Mouse (Mus musculus) left cerebral cortex, postnatal 25 days (tissue): ENCODE results near the gene Gna15. TPM values are rescaled to one million over a fixed set of nuclear protein-coding genes. Genes with fewer than 3 reads are reported as not detected.

Experiments used
- DNase-seq, 2 experiments: peaks; one replicate each; pipeline ENCODE4 v3.0.0; 2022; ENCODE audit warnings: low spot score in 2 of 2, mixed read lengths in 1 of 2
- intact Hi-C: fragments of 180-260 bp; cut with DNase I; formaldehyde crosslinking; loops from one replicate; pipeline ENCODE4 v1.15.1; 2025
- total RNA-seq, 2 experiments: library from RNA; stranded (reverse); gene quantifications; 2 replicates each; pipeline ENCODE4 v1.2.3; 2021

Gna15 gene
- total RNA-seq: 1 to 10 TPM; 2.0 to 3.1 TPM

DNA sequence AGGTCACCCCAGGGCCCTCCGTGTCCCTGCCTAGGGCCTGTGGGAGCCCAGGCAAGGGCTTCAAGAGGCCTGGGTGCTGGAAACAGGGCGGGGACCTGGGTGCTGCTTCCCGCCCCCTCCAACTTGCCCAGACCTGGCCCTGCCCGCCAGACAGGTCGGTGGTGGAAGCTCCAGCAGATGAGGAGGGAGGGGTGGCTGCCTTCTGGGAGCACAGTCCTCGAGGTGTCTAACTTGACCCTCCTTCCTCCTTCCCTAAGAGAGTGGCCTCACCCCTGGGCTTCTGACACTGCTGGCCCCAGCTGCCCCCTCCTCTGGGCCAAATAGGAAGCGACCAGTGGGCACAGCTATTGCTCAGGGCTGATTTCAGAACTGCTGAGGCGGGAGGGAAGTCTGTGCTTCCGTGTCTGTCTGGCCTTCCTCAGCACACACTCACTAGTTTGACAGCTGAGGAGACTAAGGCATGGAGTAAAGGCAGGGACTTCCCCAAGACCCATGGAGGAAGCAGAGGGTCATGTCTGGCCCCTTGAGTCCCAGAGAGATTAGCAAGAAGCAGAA is at the start of gene Gna15:
Gene Gna15, minus strand, starts transcription at position 175 of the 555 bp plus-strand sequence.
- peak in 1 of 2 experiments; percentile 56 for DNase-seq
- intact Hi-C loops: no loop called here

GRCm38 (mm10) chr10:81572975-81573374 is 49.0 kb upstream of the Gna15 start:
- DNase-seq: no peak
- intact Hi-C loops: no loop called here

- intact Hi-C loops: no loop called here
- DNase-seq: no peak
Observed at GRCm38 (mm10) chr10:81572133-81572671, 48.2 kb upstream of the Gna15 start.

DNA sequence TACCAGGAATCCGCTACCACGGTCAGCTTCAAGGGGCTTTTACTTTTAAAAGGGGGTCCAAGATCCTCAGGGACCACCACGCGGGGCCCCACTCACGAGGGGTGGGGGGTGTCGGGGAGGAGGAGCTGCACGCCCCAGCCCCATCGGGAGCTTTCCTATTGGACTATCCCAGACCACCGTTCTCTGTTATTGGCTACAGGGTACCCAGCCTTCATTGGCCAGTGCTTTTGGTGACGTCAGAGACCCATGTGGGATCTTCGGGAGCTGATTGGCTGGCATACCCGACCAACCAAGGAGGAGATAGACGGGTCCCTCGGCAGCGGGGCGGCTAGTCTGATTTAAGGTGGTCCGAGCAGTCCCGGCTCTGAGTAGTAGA is 47.5 kb upstream of the Gna15 start:
- DNase-seq: peak; percentile 99 to 100

DNA sequence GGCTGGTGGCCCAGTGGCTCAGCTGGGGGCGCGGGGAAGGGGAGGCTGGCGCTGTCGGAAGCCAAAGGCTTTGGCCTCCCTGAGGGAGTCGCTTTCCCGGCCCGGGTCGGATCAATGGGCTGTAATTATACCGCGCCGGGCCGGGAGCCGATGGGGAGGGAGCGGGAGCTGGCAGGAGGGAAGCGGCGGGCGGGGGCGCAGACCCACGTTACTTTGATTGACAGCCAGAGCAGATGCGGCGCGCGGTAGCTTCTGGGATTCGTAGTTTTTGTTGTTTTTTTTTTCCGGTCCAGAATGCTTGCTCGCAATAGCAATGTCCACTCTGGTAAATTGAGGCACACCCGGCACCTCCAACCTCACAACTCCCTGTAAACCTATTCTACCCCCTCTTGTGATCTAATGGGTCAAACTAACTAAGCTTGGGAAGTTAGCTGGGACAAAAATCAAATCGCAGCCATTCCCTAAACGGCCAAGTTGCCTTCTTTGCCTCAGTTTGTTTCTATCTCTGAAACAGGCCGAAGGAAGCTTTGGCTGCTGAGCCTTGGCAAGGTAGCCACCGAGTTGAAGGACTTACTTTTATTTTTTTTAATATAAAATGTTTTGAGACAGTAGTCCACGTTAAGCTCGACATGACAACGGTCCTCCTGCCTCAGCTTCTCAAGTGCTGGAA is 46.9 kb upstream of the Gna15 start:
- intact Hi-C loops: loop anchor here (1.0 to 2.0 kb wide), 2 partner anchors 26 to 35 kb away; partner anchors contain the start of gene BC025920
- DNase-seq: peak; percentile 95 to 97

More for the DNA sequence above, 47.5 kb upstream of the Gna15 start:
- intact Hi-C loops: loop anchor here (1.0 to 2.0 kb wide), 2 partner anchors 25 to 35 kb away; partner anchors contain the start of gene BC025920

DNA sequence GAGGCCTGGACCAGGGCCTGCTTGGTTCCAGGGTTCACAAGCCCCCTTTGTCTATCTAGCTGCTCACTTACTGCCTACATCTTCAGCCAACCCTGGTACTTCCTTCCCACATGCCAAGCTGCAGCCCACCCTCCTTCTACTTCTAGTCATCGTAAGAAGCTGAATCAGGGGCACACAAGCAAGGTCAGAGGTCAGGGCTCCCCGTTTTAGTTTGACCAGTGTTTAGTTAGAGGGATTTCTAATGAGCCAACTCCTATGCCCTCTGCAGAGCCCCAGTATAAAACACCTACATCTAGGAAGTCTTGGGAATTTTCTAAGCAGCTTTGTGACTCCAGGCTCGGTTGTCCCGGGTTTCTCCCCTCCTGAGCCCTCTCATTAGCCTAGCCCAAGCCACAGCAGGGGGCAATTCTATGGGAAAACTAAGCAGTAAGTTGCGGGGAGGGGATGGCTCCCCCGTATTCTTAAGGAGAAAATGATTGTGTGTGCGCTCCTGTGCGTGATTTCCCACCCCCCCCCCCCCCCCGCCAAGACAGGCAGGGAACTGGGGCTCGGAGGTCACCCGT is 46.3 kb upstream of the Gna15 start:
- DNase-seq: no peak
- intact Hi-C loops: loop anchor here (2.0 kb wide), 1 partner anchor 26 kb away; no protein-coding TSS in a partner anchor

GRCm38 (mm10) chr10:81569507-81570237 is 45.6 kb upstream of the Gna15 start:
- intact Hi-C loops: loop anchor here (2.0 kb wide), 1 partner anchor 27 kb away; no protein-coding TSS in a partner anchor
- DNase-seq: no peak

GRCm38 (mm10) chr10:81568381-81569191 is 44.6 kb upstream of the Gna15 start:
- no peak for DNase-seq
- intact Hi-C loops: no loop called here

GRCm38 (mm10) chr10:81565257-81566228 is 41.5 kb upstream of the Gna15 start:
- no peak for DNase-seq
- intact Hi-C loops: no loop called here

DNA sequence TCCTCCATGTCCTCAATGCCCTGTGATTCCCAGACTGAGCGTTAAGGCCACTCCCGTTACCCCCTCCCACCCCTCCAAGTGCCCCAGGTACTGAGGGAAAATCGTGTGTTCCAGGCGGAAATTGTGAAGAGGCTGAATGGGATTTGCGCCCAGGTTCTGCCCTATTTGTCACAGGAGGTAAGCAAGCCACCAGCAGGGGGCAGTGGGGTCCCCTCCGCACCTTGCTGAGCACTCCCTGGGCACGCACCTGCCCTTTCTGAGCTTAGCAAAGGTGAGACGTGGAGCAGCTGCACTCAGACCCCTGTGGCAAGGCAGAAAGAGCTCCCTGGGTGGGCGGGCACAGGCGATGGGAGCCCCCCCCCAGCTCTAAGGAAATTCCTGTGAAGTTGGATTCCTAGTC is 40.7 kb upstream of the Gna15 start:
- intact Hi-C loops: loop anchor here (5.0 kb wide), 1 partner anchor 38 kb away; the partner anchor contains the start of gene Tle6
- DNase-seq: peak; percentile 53 to 54

DNA sequence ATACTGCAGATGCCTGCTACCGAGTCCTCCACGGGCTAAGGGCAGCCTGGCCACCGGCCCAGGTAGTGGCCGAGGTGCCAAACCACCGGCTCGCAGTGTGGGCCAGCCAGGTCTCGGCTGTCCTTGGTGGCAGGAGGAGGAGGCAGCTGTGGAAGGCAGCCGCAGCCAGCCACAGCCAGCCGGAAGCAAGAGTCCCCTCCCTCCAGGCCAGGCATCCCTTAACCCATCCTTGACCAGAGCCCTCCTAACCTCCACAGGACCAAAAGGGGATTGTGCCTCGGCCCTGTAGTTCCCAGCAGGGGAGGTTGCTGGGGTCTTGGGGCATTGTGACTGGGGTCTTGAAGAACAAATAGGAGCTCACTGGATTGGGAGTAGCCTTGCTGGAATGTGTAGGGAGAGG is 40.2 kb upstream of the Gna15 start:
- intact Hi-C loops: loop anchor here (5.0 kb wide), 1 partner anchor 38 kb away; the partner anchor contains the start of gene Tle6

GRCm38 (mm10) chr10:81563481-81563880 is 39.5 kb upstream of the Gna15 start:
- DNase-seq: no peak
- intact Hi-C loops: loop anchor here (5.0 kb wide), 1 partner anchor 39 kb away; the partner anchor contains the start of gene Tle6

More for the DNA sequence above, 40.2 kb upstream of the Gna15 start:
- no peak for DNase-seq

- intact Hi-C loops: loop anchor here (5.0 kb wide), 1 partner anchor 40 kb away; the partner anchor contains the start of gene Tle6
- DNase-seq: no peak
Observed at GRCm38 (mm10) chr10:81562411-81562810, 38.4 kb upstream of the Gna15 start.

DNA sequence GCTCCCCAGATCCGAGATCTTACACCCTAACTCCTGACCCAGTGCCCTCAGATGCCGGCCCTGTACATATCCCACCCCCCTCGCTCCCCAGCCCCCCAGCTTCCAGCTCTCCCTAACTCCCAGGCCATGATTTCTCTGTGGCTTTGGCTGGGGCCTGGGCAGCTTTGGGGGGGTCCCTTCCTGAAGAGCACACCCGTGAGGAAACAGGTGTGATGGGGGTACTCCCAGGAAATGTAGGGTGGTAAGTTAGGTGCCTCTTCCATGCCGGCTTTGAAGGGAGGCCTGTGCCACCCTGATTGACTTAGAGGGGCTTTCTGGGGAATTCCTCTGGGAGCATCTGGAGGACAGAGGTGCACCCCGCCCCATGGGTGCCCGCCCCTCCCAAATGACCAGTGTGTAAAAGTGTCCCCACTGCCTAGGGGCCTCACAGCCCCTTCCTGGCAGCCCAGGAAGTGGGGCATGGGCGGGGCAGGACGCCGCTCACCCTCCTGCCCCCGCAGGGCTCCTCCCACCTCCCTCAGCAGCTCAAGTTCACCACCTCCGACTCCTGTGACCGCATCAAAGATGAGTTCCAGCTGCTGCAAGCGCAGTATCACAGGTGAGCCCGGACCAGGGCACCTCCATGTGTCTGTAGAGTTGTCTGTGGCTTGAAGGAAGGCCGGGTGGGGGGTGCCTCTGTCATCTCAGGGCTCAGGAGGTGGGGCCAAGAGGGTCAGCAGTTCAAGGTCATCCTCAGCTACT is 36.9 kb upstream of the Gna15 start:
- intact Hi-C loops: loop anchor here (5.0 kb wide), 1 partner anchor 41 kb away; the partner anchor contains the start of gene Tle6

GRCm38 (mm10) chr10:81559627-81560539 is 35.9 kb upstream of the Gna15 start:
- intact Hi-C loops: loop anchor here (5.0 to 10.0 kb wide), 2 partner anchors 42 to 1875 kb away; partner anchors contain the start of genes Cdc34, Gzmm and Tle6
- peak; percentile 73 to 80 for DNase-seq

More for the DNA sequence above, 36.9 kb upstream of the Gna15 start:
- no peak for DNase-seq
